Mouse (Mus musculus) forebrain, postnatal 0 days (tissue): Measurements from ENCODE around the gene Plxna2. TPM values are rescaled to one million over a fixed set of nuclear protein-coding genes. Genes with fewer than 3 reads are reported as not detected.
A peak's percentile ranks its signal among the peaks of the same experiment; 100 is the strongest.

Experiments
- ATAC-seq: fragments of 200-750 bp; cut with Nextera tagmentation; 2 replicates; pipeline ENCODE4 v1.8.0; 2017; ENCODE audit warnings: mild to moderate bottlenecking, moderate library complexity
- DNase-seq: peaks from one replicate; pipeline ENCODE4 v3.0.0-alpha.2; 2015
- H3K27ac ChIP-seq: fragments of 300-500 bp; sonication (generic); 2 replicates; pipeline ENCODE4 v1.5.1; 2014; ENCODE audit warnings: low read depth, mild to moderate bottlenecking, antibody characterized with exemption, low read length, moderate library complexity, mixed read lengths
- H3K27me3 ChIP-seq: fragments of 300-500 bp; sonication (generic); 2 replicates; pipeline ENCODE4 v1.6.1; 2014; ENCODE audit warnings: mild to moderate bottlenecking, low read length, mixed read lengths; ENCODE audit not compliant: insufficient read depth
- H3K36me3 ChIP-seq: fragments of 300-500 bp; sonication (generic); 2 replicates; pipeline ENCODE4 v1.6.1; 2014; ENCODE audit warnings: mild to moderate bottlenecking, moderate library complexity; ENCODE audit not compliant: insufficient read depth
- H3K4me1 ChIP-seq: fragments of 300-500 bp; sonication (generic); 2 replicates; pipeline ENCODE4 v1.6.1; 2014; ENCODE audit warnings: antibody characterized with exemption; ENCODE audit not compliant: insufficient read depth
- H3K4me2 ChIP-seq: fragments of 300-500 bp; sonication (generic); 2 replicates; pipeline ENCODE4 v1.6.1; 2014; ENCODE audit warnings: low read depth, mild to moderate bottlenecking, moderate library complexity
- H3K4me3 ChIP-seq: fragments of 300-500 bp; sonication (generic); 2 replicates; pipeline ENCODE4 v1.5.1; 2014; ENCODE audit warnings: low read depth, low read length, mixed read lengths
- H3K9ac ChIP-seq: fragments of 300-500 bp; sonication (generic); 2 replicates; pipeline ENCODE4 v1.6.1; 2014; ENCODE audit warnings: mild to moderate bottlenecking
- H3K9me3 ChIP-seq: fragments of 300-500 bp; sonication (generic); 2 replicates; pipeline ENCODE4 v1.6.1; 2016; ENCODE audit warnings: low read length
- CTCF ChIP-seq: sonication (generic); IDR thresholded peaks from 2 replicates; pipeline ENCODE4 v1.5.1; 2016; ENCODE audit warnings: antibody characterized with exemption, control low read depth, low read depth
- WGBS: fragments of 180-500 bp; shearing (Covaris S2); extraction: QIAGEN DNeasy Blood & Tissue Kit; methylation state at CpG from one replicate; pipeline ENCODE4 v1.1.7; 2014; 5-methylcytosine and 5-hydroxymethylcytosine counted together
- polyA plus RNA-seq: library from polyadenylated mRNA; unstranded; fragments of >200 nt; fragmentation: Nextera tagmentation; extraction: Ambion mirVana; gene quantifications from 2 replicates; pipeline ENCODE4 v1.2.1, GENCODE M21; 2015
- total RNA-seq: library from RNA; depleted of rRNA; stranded (reverse); fragments of >200 nt; gene quantifications from 2 replicates; pipeline ENCODE4 v1.2.3, GENCODE M21; 2014

Gene Plxna2
- total and polyA plus RNA-seq, 2 experiments from 2014 or later, result 18.6 to 83.6 TPM

DNA sequence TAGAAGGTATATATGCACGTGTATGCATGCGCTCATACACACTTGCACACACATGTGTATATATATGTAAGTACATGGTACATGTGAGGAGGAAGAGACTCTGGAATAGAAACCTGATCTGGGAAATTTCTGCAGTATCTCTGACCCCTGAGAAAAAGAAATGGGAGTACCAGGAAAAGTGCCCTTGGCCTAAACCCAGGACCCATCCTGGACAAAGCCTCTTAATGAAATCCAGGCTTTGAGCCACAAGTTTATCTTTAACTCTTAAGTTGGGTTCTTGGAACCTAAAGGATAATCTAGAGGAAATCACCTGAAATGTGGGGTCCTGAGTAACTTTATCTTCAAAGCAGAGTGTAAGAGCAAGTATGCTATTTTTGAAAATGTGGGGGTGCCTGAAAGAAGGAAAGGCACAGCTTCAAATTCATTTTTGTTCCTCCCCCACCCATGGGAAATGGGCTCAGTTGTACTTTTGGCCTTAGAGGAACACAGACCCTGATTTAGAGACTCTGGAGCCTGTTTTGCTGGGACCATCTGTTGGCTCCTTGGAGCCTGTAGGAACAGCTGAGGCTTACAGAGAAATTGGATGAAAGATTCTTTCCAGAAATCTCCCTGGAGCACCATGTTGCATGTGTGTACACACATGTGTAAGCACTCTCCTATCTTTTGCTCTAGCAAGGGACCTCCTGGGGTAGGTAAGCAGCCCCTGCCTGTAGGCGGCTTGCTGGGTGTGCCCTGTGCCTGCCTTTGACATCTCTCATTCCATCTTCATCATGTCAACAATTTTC lies 57.3 kb downstream of the Plxna2 start:
- no peak overlapping the region for H3K4me2 ChIP-seq
- H3K9ac ChIP-seq, result no peak overlapping the region
- H3K9me3 ChIP-seq, result no peaks in the 10 kb centered on the region
- H3K4me1 ChIP-seq, result no peaks in the 10 kb centered on the region
- WGBS, result 79% methylated on average over 3 of the region's 3 CpGs
- ATAC-seq (peak; percentile 70), DNase-seq (peak; percentile 34)
- TF ChIP-seq CTCF, result no peak
- H3K27ac ChIP-seq, result no peak overlapping the region
- H3K27me3 ChIP-seq, result no peaks in the 10 kb centered on the region
- no peak overlapping the region for H3K4me3 ChIP-seq
- H3K36me3 ChIP-seq, result peaks cover 11% of the 10 kb centered on the region

DNA sequence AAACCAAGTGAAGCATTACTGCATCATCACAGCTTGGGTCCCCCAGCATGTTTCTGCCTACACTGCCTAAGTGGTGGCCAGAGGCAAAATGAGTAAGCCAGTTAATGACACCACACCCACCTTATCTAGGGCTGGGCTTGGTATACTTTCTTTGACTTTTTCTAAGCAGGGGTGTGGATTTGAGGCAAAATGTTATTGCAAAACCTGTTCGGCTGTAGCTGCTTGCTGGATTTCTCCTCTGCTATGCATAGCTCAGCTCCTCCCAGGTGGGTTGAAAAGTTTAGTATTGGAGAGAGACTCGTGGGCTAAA lies 57.8 kb downstream of the Plxna2 start:
- Histone ChIP-seq H3K4me2 (no peak overlapping the region), H3K9me3 (no peaks in the 10 kb centered on the region), H3K36me3 (peaks cover 7% of the 10 kb centered on the region), H3K4me1 (no peaks in the 10 kb centered on the region), H3K27ac (no peak overlapping the region), H3K9ac (no peak overlapping the region), H3K4me3 (no peak overlapping the region), H3K27me3 (no peaks in the 10 kb centered on the region)
- ATAC-seq (peak; percentile 15; the same call in 1 of the 2 replicates), DNase-seq (no peak)
- 68% methylated on average over 2 of the region's 2 CpGs for WGBS
- TF ChIP-seq CTCF, result no peak

DNA sequence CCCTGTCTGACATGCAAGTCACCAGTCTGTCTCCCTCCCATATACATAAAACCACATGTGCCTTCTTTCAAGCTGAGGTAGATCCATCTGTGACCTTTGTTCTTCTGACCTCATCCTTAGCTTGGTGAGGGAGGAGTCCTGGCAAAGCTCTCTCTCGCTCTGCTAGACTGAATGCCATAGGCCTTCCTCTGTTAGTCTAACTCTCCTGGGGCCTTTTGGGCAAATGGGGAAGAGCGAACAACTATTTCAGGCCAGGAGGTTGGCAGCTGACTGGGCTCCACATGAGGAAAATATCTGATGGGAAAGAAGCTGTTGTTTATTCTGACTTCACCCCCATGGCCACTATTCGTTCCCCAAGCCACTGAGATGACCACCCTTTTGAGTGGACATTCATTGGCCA lies 59.9 kb downstream of the Plxna2 start:
- no peak for TF ChIP-seq CTCF
- peaks cover 7% of the 10 kb centered on the region; the same call in 1 of the 2 replicates for H3K4me1 ChIP-seq
- no peak overlapping the region for H3K9ac ChIP-seq
- ATAC-seq, result no peak
- H3K27me3 ChIP-seq, result no peaks in the 10 kb centered on the region
- no peak overlapping the region for H3K27ac ChIP-seq
- DNase-seq, result no peak
- H3K4me2 ChIP-seq, result no peak overlapping the region
- WGBS, result 81% methylated on average over 3 of the region's 3 CpGs
- H3K4me3 ChIP-seq, result no peak overlapping the region
- H3K9me3 ChIP-seq, result no peaks in the 10 kb centered on the region
- H3K36me3 ChIP-seq, result no peaks in the 10 kb centered on the region

DNA sequence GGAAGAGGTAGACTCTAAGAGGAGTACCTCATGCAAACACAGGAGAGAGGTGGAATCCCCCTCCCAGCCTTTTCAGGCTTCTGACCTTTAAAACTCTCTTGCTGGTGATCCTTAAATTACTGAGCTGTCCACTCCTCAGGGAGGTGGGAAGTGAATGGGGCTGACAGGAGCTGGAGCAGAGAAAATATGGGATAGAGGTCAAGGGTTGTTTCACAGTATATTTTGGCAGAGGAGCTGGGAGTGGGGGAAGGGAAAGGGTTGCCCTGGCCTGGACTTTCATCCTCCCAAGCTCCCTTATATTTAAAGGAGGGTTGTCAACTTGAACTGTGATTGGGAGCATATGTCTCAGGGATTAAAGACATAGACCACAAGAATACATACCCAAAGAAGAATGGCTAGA lies 61.1 kb downstream of the Plxna2 start:
- ATAC-seq (no peak), DNase-seq (no peak)
- no peak overlapping the region for H3K27ac ChIP-seq
- TF ChIP-seq CTCF, result no peak
- no peak overlapping the region for H3K4me3 ChIP-seq
- H3K9ac ChIP-seq, result no peak overlapping the region
- H3K4me1 ChIP-seq, result peaks cover 7% of the 10 kb centered on the region; the same call in 1 of the 2 replicates
- no peak overlapping the region for H3K4me2 ChIP-seq
- no peaks in the 10 kb centered on the region for H3K36me3 ChIP-seq
- no peaks in the 10 kb centered on the region for H3K9me3 ChIP-seq
- H3K27me3 ChIP-seq, result no peaks in the 10 kb centered on the region

DNA sequence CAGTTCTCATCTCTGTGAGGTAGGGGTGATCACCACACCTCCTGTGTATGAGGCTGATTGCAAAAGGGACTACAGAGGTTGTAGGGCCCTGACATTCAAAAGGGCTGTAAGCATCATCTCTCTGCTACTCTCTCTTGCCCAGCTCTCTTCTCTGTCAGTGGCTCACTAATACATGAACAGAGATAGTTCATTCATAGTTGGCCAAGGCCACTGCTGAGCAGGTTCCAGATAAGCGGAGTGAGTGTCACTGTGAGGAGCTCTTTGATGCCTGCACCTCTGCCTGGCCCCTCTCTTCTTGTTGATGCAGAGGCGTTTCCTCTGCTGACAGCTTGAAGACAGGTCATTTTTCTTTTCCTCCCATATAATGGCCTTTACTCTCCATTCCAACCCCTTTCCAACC lies 62.1 kb downstream of the Plxna2 start:
- 39% methylated on average over 2 of the region's 2 CpGs for WGBS
- no peak for DNase-seq
- no peak for TF ChIP-seq CTCF
- peaks cover 7% of the 10 kb centered on the region; the same call in 1 of the 2 replicates for H3K4me1 ChIP-seq
- no peak for ATAC-seq
- H3K27me3 ChIP-seq, result no peaks in the 10 kb centered on the region
- H3K36me3 ChIP-seq, result no peaks in the 10 kb centered on the region
- no peak overlapping the region for H3K9ac ChIP-seq
- H3K4me3 ChIP-seq, result no peak overlapping the region
- H3K4me2 ChIP-seq, result no peak overlapping the region
- H3K27ac ChIP-seq, result no peak overlapping the region
- no peaks in the 10 kb centered on the region for H3K9me3 ChIP-seq

DNA sequence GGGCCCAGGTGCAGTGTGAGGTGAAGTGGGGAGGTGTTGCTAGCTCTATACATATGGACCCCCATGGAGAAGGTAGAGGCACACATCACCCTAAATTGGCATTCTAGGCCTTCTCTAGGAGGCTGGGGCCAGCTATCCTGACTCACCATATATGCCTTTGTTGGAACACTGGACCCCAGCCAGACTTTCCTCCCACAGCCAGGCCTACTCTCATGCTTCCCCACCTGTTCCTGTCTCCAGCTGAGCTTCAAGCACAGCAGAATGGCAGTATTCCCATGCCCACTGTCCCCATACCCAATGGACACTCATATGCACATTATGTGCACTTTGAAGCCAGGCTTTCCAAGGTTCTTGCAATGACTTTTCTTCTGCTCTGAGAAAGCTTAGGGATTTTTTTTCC lies 64.0 kb downstream of the Plxna2 start:
- ATAC-seq (no peak), DNase-seq (no peak)
- Histone ChIP-seq H3K4me2 (no peak overlapping the region), H3K36me3 (0 out of 2 replicates have a peak, but pooled peaks cover 9% of the 10 kb centered on the region), H3K4me3 (no peak overlapping the region), H3K27me3 (no peaks in the 10 kb centered on the region), H3K9me3 (no peaks in the 10 kb centered on the region), H3K9ac (no peak overlapping the region), H3K4me1 (peaks cover 12% of the 10 kb centered on the region; the same call in 1 of the 2 replicates), H3K27ac (no peak overlapping the region)
- TF ChIP-seq CTCF, result no peak

DNA sequence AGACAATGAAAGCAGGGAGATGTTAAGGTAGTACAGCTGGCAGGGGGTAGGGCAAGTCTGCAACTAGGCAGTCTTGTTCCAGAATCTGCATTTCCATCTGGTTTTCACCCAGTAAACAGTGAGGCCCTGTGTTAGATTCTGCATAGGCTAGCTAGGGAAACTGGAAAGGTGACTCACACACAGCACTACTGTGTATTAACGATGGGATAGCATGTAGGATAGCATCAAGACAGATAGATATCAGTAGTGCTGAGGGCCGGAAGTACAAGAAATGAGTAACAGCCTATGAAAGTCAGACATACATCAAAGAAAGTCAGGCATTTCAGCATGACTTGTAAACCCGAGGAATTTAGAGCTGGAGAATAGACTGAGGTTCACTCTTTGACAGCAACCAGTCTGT lies 65.1 kb downstream of the Plxna2 start:
- H3K27ac ChIP-seq, result 0 out of 2 replicates have a peak overlapping the region, but pooled peaks have one; percentile 15
- WGBS, result 77% methylated on average over 3 of the region's 3 CpGs
- no peak overlapping the region for H3K4me2 ChIP-seq
- no peak for DNase-seq
- H3K27me3 ChIP-seq, result no peaks in the 10 kb centered on the region
- no peak overlapping the region for H3K4me3 ChIP-seq
- ATAC-seq, result no peak
- H3K9me3 ChIP-seq, result no peaks in the 10 kb centered on the region
- peaks cover 12% of the 10 kb centered on the region; the same call in 1 of the 2 replicates for H3K4me1 ChIP-seq
- H3K36me3 ChIP-seq, result 0 out of 2 replicates have a peak, but pooled peaks cover 9% of the 10 kb centered on the region
- no peak overlapping the region for H3K9ac ChIP-seq
- TF ChIP-seq CTCF, result no peak
